Mouse (Mus musculus): ENCODE results near the gene Ncbp3. TPM values are rescaled to one million over a fixed set of nuclear protein-coding genes. Genes with fewer than 3 reads are reported as not detected.

The Ncbp3 gene
- polyA plus RNA-seq, 1 experiment from 2014 or later = 11.3 TPM

DNA sequence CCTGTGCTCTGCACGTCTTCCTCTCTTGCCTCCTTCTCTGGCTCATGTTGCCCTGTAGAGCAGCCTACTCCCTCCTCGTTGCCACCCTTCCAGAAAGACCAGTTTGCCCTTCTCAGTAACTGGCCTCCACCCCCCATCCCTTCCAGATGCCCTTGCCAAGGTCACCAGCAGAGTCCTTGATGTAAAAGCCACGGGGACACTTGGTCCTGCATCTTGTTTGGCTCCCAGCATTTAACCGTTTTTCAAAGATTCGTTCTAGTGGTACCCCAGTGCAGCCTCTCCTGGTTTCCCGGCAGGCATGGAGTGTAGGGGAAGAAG lies 31.5 kb upstream of the Ncbp3 start:
- Histone ChIP-seq H3K27ac (no peak overlapping the region), H3K36me3 (no peaks in the 10 kb centered on the region), H3K4me1 (peaks cover 28% of the 10 kb centered on the region), H3K4me2 (no peak overlapping the region), H3K27me3 (peaks cover 14% of the 10 kb centered on the region), H3K9ac (no peak overlapping the region), H3K4me3 (no peak overlapping the region), H3K9me3 (no peaks in the 10 kb centered on the region)
- no peak for ATAC-seq (ENCODE audit: insufficient number of reproducible peaks, low FRiP score, low TSS enrichment, low read depth)
- 72% methylated on average over 6 of the region's 6 CpGs for WGBS

DNA sequence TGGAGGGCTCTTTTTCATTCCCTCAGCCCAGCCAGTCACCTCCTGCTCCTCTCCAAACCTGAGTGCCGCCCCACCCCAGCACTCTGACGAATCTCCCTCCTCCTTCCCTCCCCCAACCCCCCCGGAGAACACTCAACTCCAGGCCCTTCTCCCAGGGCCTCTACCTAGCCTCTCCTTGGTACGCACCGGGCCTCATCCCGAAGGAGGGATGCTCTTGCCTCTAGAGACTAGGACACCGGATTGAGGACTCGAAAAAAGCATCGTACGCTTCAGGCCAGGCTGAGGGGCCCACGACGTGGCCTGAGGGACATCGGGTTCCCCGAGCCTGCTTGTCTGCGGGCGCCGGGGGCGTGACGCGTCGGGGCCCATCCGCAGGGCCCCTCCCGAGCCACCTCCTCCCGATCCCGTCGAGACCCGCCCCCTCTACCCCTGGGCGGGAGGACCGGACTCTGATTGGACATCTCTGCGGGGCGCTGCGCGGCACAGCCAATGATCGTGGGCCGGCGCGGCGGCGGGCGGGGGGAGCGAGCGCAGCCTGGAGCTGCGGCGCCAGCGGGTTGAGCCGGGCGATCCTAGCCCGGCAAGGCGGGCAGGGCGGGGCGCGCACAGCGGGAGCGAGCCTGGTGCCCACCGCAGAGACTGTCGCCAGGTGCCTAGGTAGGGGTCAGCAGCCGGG lies 29.0 kb upstream of the Ncbp3 start, which contains the start of gene Camkk1:
Camkk1 (plus strand) TSS at position 538 of the 676 bp plus-strand sequence.
- Histone ChIP-seq H3K4me3 (peak within 1 kb of the TSS; percentile 61), H3K9me3 (no peaks in the 10 kb centered on the region), H3K9ac (peak within 1 kb of the TSS; percentile 44), H3K27ac (no peak within 1 kb of the TSS), H3K4me2 (peak within 1 kb of the TSS; percentile 92), H3K4me1 (peaks cover 44% of the 10 kb centered on the region), H3K36me3 (no peaks in the 10 kb centered on the region), H3K27me3 (peaks cover 20% of the 10 kb centered on the region)
- WGBS = under 1% methylated on average over 56 of the region's 57 CpGs
- peak; percentile 92 for ATAC-seq (ENCODE audit: insufficient number of reproducible peaks, low FRiP score, low TSS enrichment, low read depth)

DNA sequence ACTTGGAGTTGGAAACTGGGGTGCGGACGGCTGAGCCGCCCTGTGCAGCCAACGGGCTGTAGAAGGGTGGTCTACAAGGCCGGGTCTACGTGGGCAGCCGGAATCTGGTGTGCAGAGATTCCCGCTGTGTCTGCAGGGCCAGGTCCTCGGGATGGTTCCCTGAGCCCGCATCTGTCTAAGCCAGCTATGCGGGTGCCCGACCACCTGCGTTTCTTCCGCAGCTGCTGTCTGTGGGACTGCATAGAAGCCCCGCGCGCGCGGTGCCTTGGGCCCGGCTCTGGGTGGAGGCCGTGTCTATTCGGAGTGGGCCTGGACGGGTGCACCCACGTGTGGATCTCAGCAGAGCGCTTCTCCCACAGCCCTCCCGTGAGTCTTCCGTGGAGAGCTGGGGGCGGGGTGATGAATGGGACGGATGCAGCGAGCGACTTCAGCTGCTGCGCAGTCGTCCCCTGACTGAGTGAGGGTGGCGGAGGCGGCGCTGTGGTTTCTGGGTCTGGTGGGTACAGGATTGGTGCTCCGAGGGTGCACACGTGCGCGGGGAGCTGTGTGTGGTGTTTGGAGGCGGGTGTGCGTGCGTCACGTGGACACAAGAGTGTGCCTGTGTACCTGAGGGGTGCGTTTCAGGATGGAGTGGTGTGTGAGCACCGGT lies 28.3 kb upstream of the Ncbp3 start:
- no peaks in the 10 kb centered on the region for H3K36me3 ChIP-seq
- H3K4me2 ChIP-seq = peak overlapping the region; percentile 92
- H3K27ac ChIP-seq = no peak overlapping the region
- peak; percentile 6; the same call in 1 of the 2 replicates for ATAC-seq (ENCODE audit: insufficient number of reproducible peaks, low FRiP score, low TSS enrichment, low read depth)
- under 1% methylated on average over 46 of the region's 46 CpGs for WGBS
- peak overlapping the region; percentile 44 for H3K9ac ChIP-seq
- H3K4me3 ChIP-seq = peak overlapping the region; percentile 61
- no peaks in the 10 kb centered on the region for H3K9me3 ChIP-seq
- peaks cover 20% of the 10 kb centered on the region for H3K27me3 ChIP-seq
- H3K4me1 ChIP-seq = peaks cover 50% of the 10 kb centered on the region

DNA sequence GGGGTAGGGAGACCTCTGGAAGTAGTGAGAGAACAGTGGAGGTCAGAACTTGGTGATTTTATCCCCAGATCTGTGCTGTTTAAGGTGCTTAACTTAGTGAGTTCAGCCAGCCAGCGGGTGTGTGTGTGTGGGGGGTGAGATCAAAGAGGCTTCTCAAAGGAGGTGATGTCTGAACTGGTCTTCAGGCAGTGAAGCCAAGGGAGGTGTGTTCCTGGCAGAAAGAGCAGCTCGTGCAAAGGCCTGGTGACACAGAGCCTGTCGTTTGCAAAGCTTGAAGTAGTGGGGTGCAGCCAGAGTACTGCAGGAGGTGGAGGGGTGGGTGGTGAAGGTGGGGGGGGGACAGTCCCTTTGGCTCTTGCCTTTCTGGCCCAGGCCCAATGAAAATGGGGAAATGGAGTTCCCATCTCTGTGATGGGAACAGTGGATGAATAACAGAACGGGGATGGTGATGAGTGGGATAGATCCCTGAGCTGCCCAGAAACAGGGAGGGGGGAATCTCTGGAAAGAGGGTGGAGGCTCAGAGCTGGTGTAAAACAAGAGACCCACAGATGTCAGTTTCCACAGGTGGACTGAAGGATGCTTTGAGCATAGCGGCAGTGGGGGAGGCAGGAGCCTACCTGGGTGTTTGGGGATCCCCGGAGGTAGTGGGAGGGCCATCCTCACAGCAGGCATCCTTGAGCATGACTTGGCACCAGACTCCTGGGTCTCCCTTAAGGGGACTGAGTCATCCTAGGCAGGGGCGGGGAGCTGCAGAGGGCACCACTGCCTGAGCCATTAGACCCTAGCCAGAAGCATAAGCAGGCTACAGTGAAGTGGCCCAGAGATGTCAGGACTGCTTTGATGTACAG lies 26.4 kb upstream of the Ncbp3 start:
- no peak overlapping the region for H3K9ac ChIP-seq
- no peaks in the 10 kb centered on the region for H3K36me3 ChIP-seq
- WGBS = 55% methylated on average over 7 of the region's 7 CpGs
- ATAC-seq (ENCODE audit: insufficient number of reproducible peaks, low FRiP score, low TSS enrichment, low read depth) = no peak
- no peak overlapping the region for H3K4me2 ChIP-seq
- H3K9me3 ChIP-seq = no peaks in the 10 kb centered on the region
- H3K4me3 ChIP-seq = no peak overlapping the region
- H3K4me1 ChIP-seq = peaks cover 55% of the 10 kb centered on the region
- H3K27me3 ChIP-seq = peaks cover 20% of the 10 kb centered on the region
- no peak overlapping the region for H3K27ac ChIP-seq

DNA sequence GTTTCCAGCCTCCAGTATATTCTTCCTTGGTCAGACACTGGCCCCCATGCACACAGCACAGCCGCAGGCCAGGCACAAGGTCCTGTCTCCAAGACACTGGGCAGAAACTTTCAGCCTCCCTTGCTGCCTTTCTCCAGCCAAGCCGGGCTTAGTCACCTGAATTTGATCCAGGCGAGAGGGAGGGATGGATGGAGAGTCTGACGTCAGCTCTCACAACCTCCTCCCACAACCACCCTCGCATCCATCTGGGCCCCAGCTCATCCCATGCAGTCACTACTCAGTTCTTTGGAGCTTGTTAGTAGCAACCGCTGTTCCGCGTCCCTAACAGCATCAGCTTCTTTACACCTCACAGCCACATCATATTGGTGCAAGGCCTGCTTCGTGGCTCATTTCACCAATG lies 24.5 kb upstream of the Ncbp3 start:
- peaks cover 20% of the 10 kb centered on the region for H3K27me3 ChIP-seq

DNA sequence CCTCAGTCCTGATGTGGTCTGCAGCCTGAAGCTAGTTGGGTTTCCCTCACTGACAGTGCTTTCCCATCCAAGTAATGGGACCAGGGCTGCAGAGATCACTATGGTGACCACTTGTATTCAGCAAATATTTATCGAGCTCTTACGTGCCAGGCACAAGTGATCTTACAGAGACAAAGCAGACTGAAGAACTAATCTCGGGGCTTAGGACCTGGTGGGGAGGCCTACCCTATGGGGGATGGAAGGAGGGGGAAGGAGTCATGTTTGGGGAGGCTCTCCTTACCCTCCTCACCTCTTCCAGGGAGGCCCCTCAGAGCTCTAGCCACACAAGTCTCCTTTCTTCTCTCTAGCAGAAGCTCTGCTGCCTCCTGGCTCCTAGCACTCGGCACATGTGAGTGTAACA lies 23.8 kb upstream of the Ncbp3 start:
- ATAC-seq (ENCODE audit: insufficient number of reproducible peaks, low FRiP score, low TSS enrichment, low read depth) = no peak
- Histone ChIP-seq H3K9me3 (no peaks in the 10 kb centered on the region), H3K4me3 (no peak overlapping the region), H3K27ac (peak overlapping the region; percentile 55), H3K4me1 (peaks cover 48% of the 10 kb centered on the region), H3K36me3 (0 out of 2 replicates have a peak, but pooled peaks cover 6% of the 10 kb centered on the region), H3K9ac (no peak overlapping the region), H3K4me2 (no peak overlapping the region), H3K27me3 (peaks cover 20% of the 10 kb centered on the region)
- WGBS = 61% methylated on average over 4 of the region's 4 CpGs

More for the DNA sequence above, 24.5 kb upstream of the Ncbp3 start:
- WGBS = 45% methylated on average over 9 of the region's 9 CpGs
- 0 out of 2 replicates have a peak, but pooled peaks cover 2% of the 10 kb centered on the region for H3K36me3 ChIP-seq
- H3K4me3 ChIP-seq = no peak overlapping the region
- H3K27ac ChIP-seq = peak overlapping the region; percentile 55
- no peak overlapping the region for H3K9ac ChIP-seq
- peaks cover 54% of the 10 kb centered on the region for H3K4me1 ChIP-seq
- no peak overlapping the region for H3K4me2 ChIP-seq
- no peak for ATAC-seq (ENCODE audit: insufficient number of reproducible peaks, low FRiP score, low TSS enrichment, low read depth)
- H3K9me3 ChIP-seq = no peaks in the 10 kb centered on the region

DNA sequence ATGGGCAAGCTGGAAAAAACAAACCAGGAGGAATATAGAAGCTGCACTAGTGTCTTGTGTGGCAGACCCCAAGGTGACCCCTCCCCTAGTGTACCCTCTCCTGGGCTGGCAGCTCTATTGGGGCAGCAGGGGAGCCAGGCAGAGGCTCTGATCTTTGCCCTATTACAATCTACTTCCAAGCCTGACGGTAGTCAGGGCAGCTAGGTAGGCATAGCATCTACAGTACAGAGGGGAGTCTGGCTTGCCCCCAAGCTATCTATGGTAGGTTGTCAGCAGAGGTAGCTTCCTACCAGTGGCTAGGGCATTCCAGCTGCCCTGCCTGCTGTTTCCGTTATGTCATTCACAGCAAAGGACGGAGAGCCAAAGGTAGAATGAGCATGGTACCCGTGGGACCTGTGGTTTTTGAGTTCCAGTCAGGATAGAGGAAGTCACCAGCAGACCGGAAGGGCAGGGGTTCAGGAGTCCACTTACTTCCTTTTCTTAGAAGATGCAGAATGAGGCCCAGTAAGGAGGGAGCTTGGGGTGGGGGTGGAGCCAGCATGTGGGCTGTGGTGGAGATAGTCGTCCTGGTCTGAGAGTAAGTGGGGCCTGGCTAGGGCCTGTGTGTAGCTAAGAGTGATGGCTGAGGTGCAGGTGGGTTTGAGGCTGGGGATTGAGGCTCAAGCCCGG lies 23.2 kb upstream of the Ncbp3 start:
- Histone ChIP-seq H3K27ac (peak overlapping the region; percentile 55), H3K9me3 (no peaks in the 10 kb centered on the region), H3K4me1 (peaks cover 43% of the 10 kb centered on the region), H3K9ac (no peak overlapping the region), H3K27me3 (peaks cover 20% of the 10 kb centered on the region), H3K4me3 (no peak overlapping the region), H3K4me2 (no peak overlapping the region), H3K36me3 (0 out of 2 replicates have a peak, but pooled peaks cover 11% of the 10 kb centered on the region)
- WGBS = 49% methylated on average over 7 of the region's 7 CpGs
- ATAC-seq (ENCODE audit: insufficient number of reproducible peaks, low FRiP score, low TSS enrichment, low read depth) = no peak

DNA sequence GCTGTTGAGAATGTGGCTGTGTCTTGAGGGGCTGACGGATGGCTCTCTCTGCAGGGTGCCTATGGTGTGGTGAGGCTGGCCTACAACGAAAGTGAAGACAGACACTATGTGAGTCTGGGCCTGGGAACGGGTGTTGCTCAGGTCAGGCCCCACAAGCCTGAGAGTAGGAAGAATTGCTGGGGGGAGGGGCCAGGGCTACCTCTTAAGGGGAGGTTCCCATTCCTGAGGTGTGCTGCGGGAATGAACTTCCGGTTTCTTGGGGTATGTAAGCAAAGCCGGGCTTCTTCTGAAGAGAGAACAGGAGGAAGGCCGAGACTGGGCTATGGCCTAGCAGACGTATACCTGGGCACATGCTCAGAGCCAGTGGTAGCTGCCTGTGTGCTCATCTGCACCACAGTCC lies 20.6 kb upstream of the Ncbp3 start:
- Histone ChIP-seq H3K27me3 (no peaks in the 10 kb centered on the region), H3K27ac (no peak overlapping the region), H3K9ac (no peak overlapping the region), H3K9me3 (no peaks in the 10 kb centered on the region), H3K36me3 (0 out of 2 replicates have a peak, but pooled peaks cover 11% of the 10 kb centered on the region), H3K4me3 (no peak overlapping the region), H3K4me1 (peaks cover 45% of the 10 kb centered on the region), H3K4me2 (no peak overlapping the region)
- ATAC-seq (ENCODE audit: insufficient number of reproducible peaks, low FRiP score, low TSS enrichment, low read depth) = no peak
- WGBS = 42% methylated on average over 8 of the region's 8 CpGs

DNA sequence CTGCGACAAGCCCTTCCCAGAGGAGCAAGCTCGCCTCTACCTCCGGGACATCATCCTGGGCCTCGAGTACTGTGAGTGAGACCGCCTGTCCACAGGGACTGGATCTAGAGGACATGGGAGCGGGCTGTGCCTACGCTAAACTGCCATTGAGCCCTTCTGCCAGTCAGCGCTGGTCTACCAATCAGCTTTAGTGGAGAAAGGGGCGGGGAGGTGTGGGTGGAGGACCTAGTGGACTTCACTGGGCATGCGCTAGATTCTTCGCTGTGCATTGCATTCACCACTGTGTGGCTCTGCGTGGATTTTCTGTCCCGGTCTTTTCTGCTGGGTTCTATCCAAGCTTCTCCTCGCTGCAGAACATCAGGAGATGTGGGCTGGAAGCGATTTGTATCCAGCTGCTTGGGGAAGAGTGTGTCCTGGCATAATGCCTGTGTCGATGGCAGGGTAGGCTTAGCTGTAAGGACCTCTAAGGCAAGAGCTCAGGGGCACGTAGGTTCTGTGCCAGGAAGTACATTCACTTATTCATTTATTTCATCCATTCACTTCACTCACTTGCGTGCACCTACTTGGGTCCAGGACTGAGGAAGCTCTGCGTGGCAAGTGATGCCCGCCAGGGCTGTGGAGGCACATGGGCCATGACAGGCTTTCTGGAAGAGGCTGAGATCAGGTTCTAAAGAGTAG lies 16.6 kb upstream of the Ncbp3 start:
- ATAC-seq (ENCODE audit: insufficient number of reproducible peaks, low FRiP score, low TSS enrichment, low read depth) = peak; percentile 81
- Histone ChIP-seq H3K9ac (0 out of 2 replicates have a peak overlapping the region, but pooled peaks have one; percentile 31), H3K4me1 (peaks cover 16% of the 10 kb centered on the region), H3K36me3 (peaks cover 17% of the 10 kb centered on the region; the same call in 1 of the 2 replicates), H3K4me3 (peak overlapping the region; percentile 40), H3K9me3 (no peaks in the 10 kb centered on the region), H3K4me2 (peak overlapping the region; percentile 74), H3K27ac (peak overlapping the region; percentile 83), H3K27me3 (no peaks in the 10 kb centered on the region)
- 22% methylated on average over 20 of the region's 20 CpGs for WGBS

DNA sequence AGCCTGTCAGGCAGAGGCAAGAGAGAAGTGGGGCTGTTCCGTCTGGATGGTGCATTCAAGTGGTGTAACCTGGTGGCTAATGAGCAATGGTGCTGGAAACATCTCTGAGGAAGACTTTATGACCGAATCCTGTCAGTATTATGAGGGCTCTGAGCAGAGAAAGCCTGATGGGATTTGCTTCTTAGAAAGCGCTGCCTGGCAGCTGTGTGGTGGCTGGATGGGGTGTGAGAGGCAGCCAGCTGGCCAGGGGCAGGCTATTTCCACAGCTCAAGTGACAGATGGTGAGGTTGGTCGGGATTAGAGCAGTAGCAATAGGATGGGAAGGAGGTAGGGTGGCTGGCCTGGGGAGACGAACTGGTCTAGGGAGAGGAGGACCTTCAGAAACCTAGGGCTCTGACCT lies 16.0 kb upstream of the Ncbp3 start:
- no peak overlapping the region for H3K4me3 ChIP-seq

DNA sequence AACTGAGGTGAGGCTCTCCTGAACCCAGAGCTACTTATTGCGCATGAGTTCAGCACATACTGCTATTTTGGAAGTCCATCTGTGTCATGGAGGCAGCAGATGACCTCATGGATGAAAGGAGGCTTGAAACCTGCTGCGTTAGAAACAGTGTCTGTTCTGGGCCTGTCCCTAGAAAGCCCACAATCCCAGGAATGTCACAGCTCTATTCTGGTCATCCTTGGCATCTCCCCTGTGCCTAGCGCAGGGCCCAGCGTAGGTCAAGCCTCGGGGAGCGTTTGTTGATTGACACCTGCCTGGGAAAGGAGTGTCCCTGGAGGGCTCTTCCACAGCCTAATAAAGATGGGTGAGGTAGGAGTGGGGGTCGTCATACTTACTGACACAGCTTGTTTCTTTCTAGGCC lies 11.5 kb upstream of the Ncbp3 start:
- Histone ChIP-seq H3K27me3 (no peaks in the 10 kb centered on the region), H3K4me2 (no peak overlapping the region), H3K27ac (no peak overlapping the region), H3K4me3 (no peak overlapping the region), H3K9me3 (no peaks in the 10 kb centered on the region), H3K36me3 (peaks cover 19% of the 10 kb centered on the region), H3K9ac (no peak overlapping the region), H3K4me1 (peaks cover 11% of the 10 kb centered on the region)
- no peak for ATAC-seq (ENCODE audit: insufficient number of reproducible peaks, low FRiP score, low TSS enrichment, low read depth)
- 80% methylated on average over 7 of the region's 7 CpGs for WGBS

More for the DNA sequence above, 16.0 kb upstream of the Ncbp3 start:
- H3K9me3 ChIP-seq = no peaks in the 10 kb centered on the region
- H3K36me3 ChIP-seq = peaks cover 17% of the 10 kb centered on the region; the same call in 1 of the 2 replicates
- ATAC-seq (ENCODE audit: insufficient number of reproducible peaks, low FRiP score, low TSS enrichment, low read depth) = no peak
- H3K27me3 ChIP-seq = no peaks in the 10 kb centered on the region
- 48% methylated on average over 5 of the region's 5 CpGs for WGBS
- peaks cover 16% of the 10 kb centered on the region for H3K4me1 ChIP-seq
- H3K27ac ChIP-seq = peak overlapping the region; percentile 83
- H3K4me2 ChIP-seq = peak overlapping the region; percentile 74
- H3K9ac ChIP-seq = no peak overlapping the region
